Mouse (Mus musculus): Measurements from ENCODE around the gene Sos2. TPM values are rescaled to one million over a fixed set of nuclear protein-coding genes. Genes with fewer than 3 reads are reported as not detected.
"Not testable (repeated sequence)": the region's sequence is repeated elsewhere in the genome, so short reads cannot be mapped to it uniquely, and the experiment has no call there.

Gene Sos2
- polyA plus RNA-seq, 1 experiment from 2014 or later = 8.2 TPM

- DNase-seq (ENCODE audit: extremely low spot score, low spot score) = no peak
- Histone ChIP-seq H3K27ac (no peak overlapping the region), H3K4me3 (no peak overlapping the region), H3K36me3 (replicated peaks) (peaks cover 25% of the 10 kb centered on the region), H3K9me3 (peaks cover 10% of the 10 kb centered on the region; the same call in 1 of the 2 replicates), H3K27me3 (ENCODE audit: poor library complexity, severe bottlenecking) (no peaks in the 10 kb centered on the region), H3K4me1 (no peaks in the 10 kb centered on the region)
- 94% methylated on average over 5 of the region's 5 CpGs for WGBS
Observed at GRCm38 (mm10) chr12:69661658-69662057, 20.0 kb downstream of the Sos2 start.

- not testable (repeated sequence) for H3K4me3 ChIP-seq; H3K4me1 ChIP-seq; H3K27ac ChIP-seq; H3K27me3 ChIP-seq (ENCODE audit: poor library complexity, severe bottlenecking); H3K9me3 ChIP-seq
- peaks cover 40% of the 10 kb centered on the region for H3K36me3 ChIP-seq (replicated peaks)
- peak; percentile 22 for DNase-seq (ENCODE audit: extremely low spot score, low spot score)
Observed at GRCm38 (mm10) chr12:69653973-69654372, 27.7 kb downstream of the Sos2 start.

GRCm38 (mm10) chr12:69649511-69649910, 32.1 kb downstream of the Sos2 start:
- Histone ChIP-seq H3K4me3 (no peak overlapping the region), H3K36me3 (replicated peaks) (peaks cover 62% of the 10 kb centered on the region), H3K27ac (no peak overlapping the region), H3K27me3 (ENCODE audit: poor library complexity, severe bottlenecking) (no peaks in the 10 kb centered on the region), H3K9me3 (peaks cover 6% of the 10 kb centered on the region), H3K4me1 (no peaks in the 10 kb centered on the region)
- whole genome bisulfite sequencing = 95% methylated on average over 8 of the region's 8 CpGs
- no peak for DNase-seq (ENCODE audit: extremely low spot score, low spot score)

- Histone ChIP-seq H3K4me3 (no peak overlapping the region), H3K4me1 (no peaks in the 10 kb centered on the region), H3K36me3 (replicated peaks) (peaks cover 45% of the 10 kb centered on the region), H3K27ac (no peak overlapping the region), H3K27me3 (ENCODE audit: poor library complexity, severe bottlenecking) (no peaks in the 10 kb centered on the region), H3K9me3 (no peaks in the 10 kb centered on the region)
- 90% methylated on average over 8 of the region's 8 CpGs for WGBS
- no peak for DNase-seq (ENCODE audit: extremely low spot score, low spot score)
Observed at GRCm38 (mm10) chr12:69645821-69646616, 35.6 kb downstream of the Sos2 start.

GRCm38 (mm10) chr12:69644877-69645276, 36.8 kb downstream of the Sos2 start:
- Histone ChIP-seq H3K36me3 (replicated peaks) (peaks cover 49% of the 10 kb centered on the region), H3K4me3 (no peak overlapping the region), H3K4me1 (no peaks in the 10 kb centered on the region), H3K27ac (no peak overlapping the region), H3K27me3 (ENCODE audit: poor library complexity, severe bottlenecking) (no peaks in the 10 kb centered on the region), H3K9me3 (no peaks in the 10 kb centered on the region)
- WGBS = 93% methylated on average over 3 of the region's 3 CpGs
- DNase-seq (ENCODE audit: extremely low spot score, low spot score) = no peak

- no peaks in the 10 kb centered on the region for H3K27me3 ChIP-seq (ENCODE audit: poor library complexity, severe bottlenecking)
- H3K4me3 ChIP-seq = no peak overlapping the region
- WGBS = 89% methylated on average over 5 of the region's 5 CpGs
- no peak overlapping the region for H3K27ac ChIP-seq
- DNase-seq (ENCODE audit: extremely low spot score, low spot score) = no peak
- H3K9me3 ChIP-seq = no peaks in the 10 kb centered on the region
- no peaks in the 10 kb centered on the region for H3K4me1 ChIP-seq
- peaks cover 55% of the 10 kb centered on the region for H3K36me3 ChIP-seq (replicated peaks)
Observed at GRCm38 (mm10) chr12:69642877-69643276, 38.8 kb downstream of the Sos2 start.

- H3K27me3 ChIP-seq (ENCODE audit: poor library complexity, severe bottlenecking) = no peaks in the 10 kb centered on the region
- no peak for DNase-seq (ENCODE audit: extremely low spot score, low spot score)
- no peak overlapping the region for H3K27ac ChIP-seq
- H3K36me3 ChIP-seq (replicated peaks) = peaks cover 43% of the 10 kb centered on the region
- WGBS = 89% methylated on average over 3 of the region's 3 CpGs
- no peaks in the 10 kb centered on the region for H3K9me3 ChIP-seq
- H3K4me1 ChIP-seq = no peaks in the 10 kb centered on the region
- H3K4me3 ChIP-seq = no peak overlapping the region
Observed at GRCm38 (mm10) chr12:69634761-69635160, 46.9 kb downstream of the Sos2 start.

- DNase-seq (ENCODE audit: extremely low spot score, low spot score); H3K27ac ChIP-seq; H3K9me3 ChIP-seq; H3K4me1 ChIP-seq; H3K27me3 ChIP-seq (ENCODE audit: poor library complexity, severe bottlenecking); H3K4me3 ChIP-seq: not testable (repeated sequence)
- WGBS = 94% methylated on average over 5 of the region's 5 CpGs
- peaks cover 64% of the 10 kb centered on the region for H3K36me3 ChIP-seq (replicated peaks)
Observed at GRCm38 (mm10) chr12:69618590-69618989, 63.1 kb downstream of the Sos2 start.

GRCm38 (mm10) chr12:69604367-69604766, 77.3 kb downstream of the Sos2 start:
- no peaks in the 10 kb centered on the region for H3K27me3 ChIP-seq (ENCODE audit: poor library complexity, severe bottlenecking)
- 93% methylated on average over 2 of the region's 2 CpGs for WGBS

GRCm38 (mm10) chr12:69597446-69597845, 84.2 kb downstream of the Sos2 start:
- Histone ChIP-seq H3K27ac (no peak overlapping the region), H3K9me3 (no peaks in the 10 kb centered on the region), H3K27me3 (ENCODE audit: poor library complexity, severe bottlenecking) (no peaks in the 10 kb centered on the region), H3K36me3 (replicated peaks) (peaks cover 28% of the 10 kb centered on the region), H3K4me1 (no peaks in the 10 kb centered on the region), H3K4me3 (no peak overlapping the region)
- 93% methylated on average over 4 of the region's 4 CpGs for WGBS
- no peak for DNase-seq (ENCODE audit: extremely low spot score, low spot score)

More at GRCm38 (mm10) chr12:69604367-69604766, 77.3 kb downstream of the Sos2 start:
- Histone ChIP-seq H3K9me3 (no peaks in the 10 kb centered on the region), H3K36me3 (replicated peaks) (peaks cover 39% of the 10 kb centered on the region), H3K4me1 (no peaks in the 10 kb centered on the region), H3K4me3 (no peak overlapping the region), H3K27ac (no peak overlapping the region)
- DNase-seq (ENCODE audit: extremely low spot score, low spot score) = no peak

GRCm38 (mm10) chr12:69593130-69593529, 88.5 kb downstream of the Sos2 start:
- Histone ChIP-seq H3K4me3 (no peak overlapping the region), H3K36me3 (replicated peaks) (peaks cover 53% of the 10 kb centered on the region), H3K27ac (no peak overlapping the region), H3K4me1 (no peaks in the 10 kb centered on the region), H3K27me3 (ENCODE audit: poor library complexity, severe bottlenecking) (no peaks in the 10 kb centered on the region), H3K9me3 (no peaks in the 10 kb centered on the region)
- no peak for DNase-seq (ENCODE audit: extremely low spot score, low spot score)
- 90% methylated on average over 5 of the region's 5 CpGs for WGBS

GRCm38 (mm10) chr12:69583270-69583629, 98.4 kb downstream of the Sos2 start:
- peaks cover 19% of the 10 kb centered on the region for H3K4me1 ChIP-seq
- peaks cover 63% of the 10 kb centered on the region for H3K36me3 ChIP-seq (replicated peaks)
- no peaks in the 10 kb centered on the region for H3K27me3 ChIP-seq (ENCODE audit: poor library complexity, severe bottlenecking)
- no peaks in the 10 kb centered on the region for H3K9me3 ChIP-seq
- H3K4me3 ChIP-seq = peak overlapping the region; percentile 86
- 42% methylated on average over 5 of the region's 5 CpGs for WGBS
- peak overlapping the region; percentile 95 for H3K27ac ChIP-seq
- no peak for DNase-seq (ENCODE audit: extremely low spot score, low spot score)

GRCm38 (mm10) chr12:69582613-69583269, 98.9 kb downstream of the Sos2 start, which contains the start of gene Vcpkmt:
Vcpkmt (minus strand) TSS chr12:69583028.
- no peaks in the 10 kb centered on the region for H3K9me3 ChIP-seq

More at GRCm38 (mm10) chr12:69582613-69583269, 98.9 kb downstream of the Sos2 start, which contains the start of gene Vcpkmt:
- H3K27me3 ChIP-seq (ENCODE audit: poor library complexity, severe bottlenecking) = no peaks in the 10 kb centered on the region
- under 1% methylated on average over 56 of the region's 56 CpGs for WGBS
- H3K36me3 ChIP-seq (replicated peaks) = peaks cover 63% of the 10 kb centered on the region
- peak; percentile 89 for DNase-seq (ENCODE audit: extremely low spot score, low spot score)
- H3K4me1 ChIP-seq = peaks cover 19% of the 10 kb centered on the region
- peak within 1 kb of the TSS; percentile 95 for H3K27ac ChIP-seq
- H3K4me3 ChIP-seq = peak within 1 kb of the TSS; percentile 86
